Mouse (Mus musculus) hindbrain, embryonic 13.5 days (tissue): ENCODE results near the gene Asic5. TPM values are rescaled to one million over a fixed set of nuclear protein-coding genes. Genes with fewer than 3 reads are reported as not detected.

Source experiments
- ATAC-seq: fragments of 200-750 bp; cut with Nextera tagmentation; 2 replicates; pipeline ENCODE4 v1.8.0; 2017; ENCODE audit warnings: moderate TSS enrichment; ENCODE audit not compliant: low FRiP score
- H3K27ac ChIP-seq: fragments of 300-500 bp; sonication (generic); 2 replicates; pipeline ENCODE4 v1.5.1; 2015; ENCODE audit warnings: inconsistent platforms, mild to moderate bottlenecking, moderate library complexity
- H3K27me3 ChIP-seq: fragments of 300-500 bp; sonication (generic); 2 replicates; pipeline ENCODE4 v1.6.1; 2015; ENCODE audit warnings: mild to moderate bottlenecking, inconsistent platforms
- H3K36me3 ChIP-seq: fragments of 300-500 bp; sonication (generic); 2 replicates; pipeline ENCODE4 v1.6.1; 2015; ENCODE audit warnings: mild to moderate bottlenecking, inconsistent platforms
- H3K4me1 ChIP-seq: fragments of 300-500 bp; sonication (generic); replicated peaks from 2 replicates; pipeline ENCODE4 v1.6.1; 2015; ENCODE audit warnings: inconsistent platforms
- H3K4me2 ChIP-seq: fragments of 300-500 bp; sonication (generic); 2 replicates; pipeline ENCODE4 v1.6.1; 2015; ENCODE audit warnings: inconsistent platforms, mild to moderate bottlenecking, moderate library complexity
- H3K4me3 ChIP-seq: fragments of 300-500 bp; sonication (generic); 2 replicates; pipeline ENCODE4 v1.5.1; 2015; ENCODE audit warnings: mild to moderate bottlenecking, inconsistent platforms
- H3K9ac ChIP-seq: fragments of 300-500 bp; sonication (generic); 2 replicates; pipeline ENCODE4 v1.6.1; 2015; ENCODE audit warnings: mild to moderate bottlenecking, inconsistent platforms
- H3K9me3 ChIP-seq: fragments of 300-500 bp; sonication (generic); 2 replicates; pipeline ENCODE4 v1.6.1; 2016; ENCODE audit warnings: inconsistent platforms
- WGBS: fragments of 180-500 bp; shearing (Covaris S2); methylation state at CpG from one replicate; pipeline ENCODE4 v1.1.7; 2015; 5-methylcytosine and 5-hydroxymethylcytosine counted together
- polyA plus RNA-seq: library from polyadenylated mRNA; unstranded; fragments of >200 nt; fragmentation: Nextera tagmentation; extraction: Ambion mirVana; gene quantifications from 2 replicates; pipeline ENCODE4 v1.2.1, GENCODE M21; 2015

The Asic5 gene
- polyA plus RNA-seq, 1 experiment from 2014 or later = not detected

DNA sequence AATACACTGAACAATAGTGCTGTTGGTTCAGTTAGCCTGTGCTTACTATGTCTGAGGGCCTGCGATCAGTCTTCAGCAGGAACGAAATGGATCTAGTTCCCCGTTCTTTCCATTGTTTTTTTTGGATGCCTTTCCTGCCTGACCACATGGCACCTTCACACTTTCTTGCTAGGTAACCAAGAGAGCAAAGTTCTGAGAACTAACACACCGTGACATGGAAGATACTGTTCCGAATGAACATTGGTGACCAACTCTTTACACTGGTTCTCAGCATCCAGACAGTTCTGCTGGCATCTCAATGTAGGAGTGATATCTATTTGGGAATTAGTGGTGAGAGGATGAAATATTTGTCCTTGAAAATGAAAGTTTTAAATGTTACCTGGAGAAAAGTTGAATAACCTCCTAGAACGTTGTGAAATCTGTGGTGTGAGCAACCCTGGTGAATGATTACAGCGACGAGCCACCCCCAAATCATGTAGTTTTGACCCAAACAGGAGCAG, 40.4 kb downstream of the Asic5 start:
- 92% methylated on average over 8 of the region's 8 CpGs for WGBS
- no peaks in the 10 kb centered on the region for H3K4me1 ChIP-seq
- no peak overlapping the region for H3K4me3 ChIP-seq
- no peak overlapping the region for H3K4me2 ChIP-seq
- no peak overlapping the region for H3K27ac ChIP-seq
- H3K9me3 ChIP-seq = no peaks in the 10 kb centered on the region
- H3K9ac ChIP-seq = no peak overlapping the region
- H3K27me3 ChIP-seq = no peaks in the 10 kb centered on the region
- ATAC-seq = no peak
- H3K36me3 ChIP-seq = no peaks in the 10 kb centered on the region

DNA sequence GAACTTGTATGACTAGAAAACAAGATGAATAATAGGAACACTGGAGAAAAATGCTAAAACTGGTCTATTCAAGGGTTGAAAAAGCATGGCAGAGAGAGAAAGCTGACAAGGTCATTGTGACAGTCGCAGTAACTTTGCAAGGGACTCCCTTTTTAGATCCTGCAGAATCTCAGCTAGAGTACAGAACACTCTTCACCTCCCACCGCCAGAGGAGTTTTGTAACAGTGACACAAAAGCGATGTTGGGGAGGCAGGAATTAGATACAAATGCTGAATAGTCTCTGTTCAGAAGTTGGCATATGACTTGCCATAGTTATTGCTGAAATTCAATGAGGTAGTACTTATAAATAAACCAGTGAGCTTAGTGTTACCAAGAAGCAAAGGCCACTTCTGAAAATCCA, 41.0 kb downstream of the Asic5 start:
- no peak overlapping the region for H3K27ac ChIP-seq
- 84% methylated on average over 3 of the region's 3 CpGs for WGBS
- no peak overlapping the region for H3K9ac ChIP-seq
- H3K4me1 ChIP-seq = no peaks in the 10 kb centered on the region
- H3K27me3 ChIP-seq = no peaks in the 10 kb centered on the region
- ATAC-seq = no peak
- no peaks in the 10 kb centered on the region for H3K9me3 ChIP-seq
- H3K4me2 ChIP-seq = no peak overlapping the region
- H3K4me3 ChIP-seq = no peak overlapping the region
- H3K36me3 ChIP-seq = no peaks in the 10 kb centered on the region

DNA sequence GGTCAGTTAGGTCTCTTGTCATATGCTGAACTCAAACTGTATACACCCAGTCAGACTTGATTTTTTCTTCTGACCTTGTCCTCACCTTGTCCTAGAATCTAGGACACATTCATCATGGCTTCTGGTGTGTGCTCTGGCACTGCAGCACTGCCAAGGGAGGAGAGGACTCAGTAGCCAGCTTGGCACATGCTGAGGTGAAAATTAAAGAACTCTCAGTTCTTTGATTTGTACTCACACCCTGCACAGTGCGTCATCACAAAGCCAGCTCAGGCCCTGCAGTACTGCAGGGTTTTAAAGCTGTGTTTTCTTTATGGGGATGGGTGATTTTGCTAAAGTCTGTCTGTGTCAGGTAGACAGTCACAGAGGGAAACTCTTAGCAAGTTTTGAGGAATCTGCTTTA, 45.2 kb downstream of the Asic5 start:
- no peaks in the 10 kb centered on the region for H3K27me3 ChIP-seq
- H3K4me2 ChIP-seq = no peak overlapping the region
- no peaks in the 10 kb centered on the region for H3K9me3 ChIP-seq
- no peaks in the 10 kb centered on the region for H3K4me1 ChIP-seq
- H3K4me3 ChIP-seq = no peak overlapping the region
- no peak overlapping the region for H3K9ac ChIP-seq
- H3K27ac ChIP-seq = no peak overlapping the region
- no peaks in the 10 kb centered on the region for H3K36me3 ChIP-seq
- 75% methylated on average over 1 of the region's 1 CpGs for WGBS
- no peak for ATAC-seq

DNA sequence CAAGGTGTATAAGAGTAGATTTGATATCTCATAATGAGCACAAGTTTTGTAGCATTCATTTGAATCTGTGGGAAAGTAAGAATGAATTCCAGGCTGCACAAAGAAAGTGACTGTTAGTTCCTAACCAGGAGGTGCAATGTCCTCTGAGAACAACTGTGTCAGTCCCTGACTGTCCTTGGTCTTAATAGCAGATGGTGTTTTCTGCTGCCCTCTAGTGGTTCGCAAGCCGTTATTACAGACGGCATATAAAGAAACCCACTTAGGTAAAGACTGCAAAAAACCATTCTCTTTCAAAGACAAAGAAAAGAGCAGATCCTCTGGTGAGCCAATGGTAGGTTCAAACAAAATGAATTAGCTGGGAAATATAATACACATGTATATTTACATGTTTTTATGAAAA, 47.1 kb downstream of the Asic5 start:
- Histone ChIP-seq H3K27ac (no peak overlapping the region), H3K4me3 (no peak overlapping the region), H3K9me3 (no peaks in the 10 kb centered on the region), H3K9ac (no peak overlapping the region), H3K4me1 (no peaks in the 10 kb centered on the region), H3K36me3 (peaks cover 6% of the 10 kb centered on the region), H3K27me3 (no peaks in the 10 kb centered on the region), H3K4me2 (no peak overlapping the region)
- ATAC-seq = peak; percentile 68
- under 1% methylated on average over 3 of the region's 3 CpGs for WGBS

GRCm38 (mm10) chr3:82030008-82030748, 48.1 kb downstream of the Asic5 start:
- ATAC-seq = no peak
- Histone ChIP-seq H3K4me2 (no peak overlapping the region), H3K27ac (no peak overlapping the region), H3K36me3 (peaks cover 11% of the 10 kb centered on the region), H3K27me3 (no peaks in the 10 kb centered on the region), H3K9me3 (no peaks in the 10 kb centered on the region), H3K9ac (no peak overlapping the region), H3K4me3 (no peak overlapping the region), H3K4me1 (no peaks in the 10 kb centered on the region)
- 84% methylated on average over 1 of the region's 1 CpGs for WGBS

DNA sequence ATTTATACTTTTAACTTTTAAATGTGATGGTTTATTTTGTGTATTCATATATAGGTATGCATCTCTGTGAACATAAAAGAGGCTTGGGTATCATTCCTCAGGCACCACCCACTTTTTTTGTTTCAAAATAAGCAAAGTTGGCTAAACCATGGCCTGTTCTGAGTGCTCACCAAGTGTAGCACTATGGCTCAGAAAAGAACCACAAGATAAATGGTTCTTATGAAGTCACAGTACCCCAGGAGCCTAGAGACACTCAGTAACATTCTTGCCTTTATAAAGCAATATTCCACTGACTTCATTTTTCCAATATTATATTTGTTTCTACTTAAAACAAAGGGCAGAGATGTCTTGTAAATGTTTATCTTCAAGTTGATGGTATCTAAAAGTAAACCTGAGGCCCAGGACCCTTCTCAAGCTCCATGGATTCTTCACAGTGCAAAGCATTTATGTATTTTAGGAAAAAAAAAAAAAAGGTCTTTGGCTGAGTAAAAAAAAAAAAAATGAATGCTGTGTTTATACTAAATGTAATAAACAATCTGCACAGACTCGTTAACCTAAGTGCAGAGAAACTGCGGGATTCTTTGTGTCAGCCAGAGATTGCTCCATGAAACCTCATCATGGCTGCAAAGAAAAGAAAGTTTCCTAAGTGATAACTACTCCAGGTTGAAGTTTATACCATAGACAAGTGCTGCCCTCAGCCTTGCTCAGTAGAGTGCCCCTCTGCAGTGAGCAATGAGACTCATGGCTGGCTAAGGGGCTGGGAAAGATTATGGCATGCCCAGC, 54.4 kb downstream of the Asic5 start:
- no peak overlapping the region for H3K4me2 ChIP-seq
- H3K36me3 ChIP-seq = peaks cover 41% of the 10 kb centered on the region
- ATAC-seq = no peak
- no peaks in the 10 kb centered on the region for H3K9me3 ChIP-seq
- H3K4me3 ChIP-seq = no peak overlapping the region
- H3K4me1 ChIP-seq = no peaks in the 10 kb centered on the region
- no peak overlapping the region for H3K9ac ChIP-seq
- H3K27me3 ChIP-seq = no peaks in the 10 kb centered on the region
- WGBS = 95% methylated on average over 2 of the region's 2 CpGs
- no peak overlapping the region for H3K27ac ChIP-seq

GRCm38 (mm10) chr3:82043676-82044075, 61.6 kb downstream of the Asic5 start:
- no peak overlapping the region for H3K27ac ChIP-seq
- no peak for ATAC-seq
- no peaks in the 10 kb centered on the region for H3K27me3 ChIP-seq
- peaks cover 19% of the 10 kb centered on the region for H3K36me3 ChIP-seq
- H3K4me1 ChIP-seq = no peaks in the 10 kb centered on the region
- H3K4me2 ChIP-seq = no peak overlapping the region
- WGBS = 86% methylated on average over 6 of the region's 6 CpGs
- H3K4me3 ChIP-seq = no peak overlapping the region
- H3K9ac ChIP-seq = no peak overlapping the region
- H3K9me3 ChIP-seq = no peaks in the 10 kb centered on the region

DNA sequence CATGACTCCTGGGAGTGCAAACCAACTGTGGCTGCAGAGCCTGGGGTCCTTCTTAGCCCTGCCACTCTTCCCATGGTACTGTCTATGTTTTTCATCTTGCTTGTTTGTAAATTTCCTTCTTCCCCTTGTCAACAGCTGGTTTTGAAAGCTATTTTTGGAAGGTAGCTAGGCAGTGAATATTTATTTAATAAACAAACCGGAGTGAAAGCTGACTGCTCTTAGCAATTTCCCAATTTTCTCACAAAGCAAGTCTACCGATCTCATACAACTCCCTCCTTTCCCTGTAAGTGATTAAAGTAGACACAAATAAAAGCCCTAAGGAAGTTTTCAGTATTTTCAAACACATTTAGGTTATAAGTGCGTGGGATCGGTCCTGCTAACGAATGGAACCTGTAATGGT, 62.8 kb downstream of the Asic5 start:
- H3K9me3 ChIP-seq = no peaks in the 10 kb centered on the region
- no peak overlapping the region for H3K9ac ChIP-seq
- no peak overlapping the region for H3K27ac ChIP-seq
- H3K27me3 ChIP-seq = no peaks in the 10 kb centered on the region
- H3K36me3 ChIP-seq = peaks cover 9% of the 10 kb centered on the region
- H3K4me3 ChIP-seq = no peak overlapping the region
- no peak for ATAC-seq
- no peak overlapping the region for H3K4me2 ChIP-seq
- no peaks in the 10 kb centered on the region for H3K4me1 ChIP-seq
- WGBS = 88% methylated on average over 5 of the region's 5 CpGs

GRCm38 (mm10) chr3:82046087-82046486, 64.0 kb downstream of the Asic5 start:
- WGBS = 91% methylated on average over 8 of the region's 8 CpGs
- no peak for ATAC-seq
- H3K9ac ChIP-seq = no peak overlapping the region
- no peak overlapping the region for H3K4me3 ChIP-seq
- H3K9me3 ChIP-seq = no peaks in the 10 kb centered on the region
- peaks cover 6% of the 10 kb centered on the region; the same call in 1 of the 2 replicates for H3K36me3 ChIP-seq
- no peaks in the 10 kb centered on the region for H3K4me1 ChIP-seq
- H3K4me2 ChIP-seq = no peak overlapping the region
- no peak overlapping the region for H3K27ac ChIP-seq
- no peaks in the 10 kb centered on the region for H3K27me3 ChIP-seq

DNA sequence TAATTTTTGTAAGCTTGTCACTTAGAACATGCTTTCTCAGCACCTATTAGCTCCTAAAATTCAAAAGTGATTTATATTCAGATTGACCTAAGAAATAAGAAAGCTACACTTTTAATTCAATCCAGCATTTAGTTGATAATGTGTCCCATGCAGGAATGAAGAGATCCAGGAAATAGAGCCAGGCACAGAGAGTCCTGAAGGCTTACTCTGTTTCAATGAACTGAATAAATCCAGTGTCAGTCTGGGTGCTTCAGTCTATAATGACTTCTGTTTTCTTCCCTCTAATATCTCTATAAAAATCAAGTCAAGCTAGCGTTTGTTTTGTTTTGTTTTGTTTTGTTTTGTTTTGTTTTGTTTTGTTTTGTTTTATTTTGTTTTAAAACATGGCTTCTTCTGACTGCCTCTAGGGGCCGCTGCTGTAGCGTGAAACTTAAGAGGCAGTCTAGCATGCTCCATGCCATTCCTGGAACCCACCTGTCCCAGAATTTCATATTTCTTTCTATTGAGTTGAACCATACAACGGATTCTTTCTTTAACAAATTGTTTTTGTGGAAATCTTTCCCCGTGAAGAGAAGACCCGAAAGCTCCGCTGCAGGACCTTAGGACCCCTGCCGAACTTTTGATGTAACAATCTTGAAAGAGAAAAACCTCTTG, 65.1 kb downstream of the Asic5 start:
- no peak overlapping the region for H3K4me2 ChIP-seq
- 38% methylated on average over 8 of the region's 8 CpGs for WGBS
- H3K27ac ChIP-seq = no peak overlapping the region
- 0 out of 2 replicates have a peak, but pooled peaks cover 4% of the 10 kb centered on the region for H3K4me1 ChIP-seq
- ATAC-seq = peak; percentile 75
- H3K27me3 ChIP-seq = no peaks in the 10 kb centered on the region
- no peak overlapping the region for H3K4me3 ChIP-seq
- no peak overlapping the region for H3K9ac ChIP-seq
- H3K9me3 ChIP-seq = no peaks in the 10 kb centered on the region
- peaks cover 6% of the 10 kb centered on the region; the same call in 1 of the 2 replicates for H3K36me3 ChIP-seq

DNA sequence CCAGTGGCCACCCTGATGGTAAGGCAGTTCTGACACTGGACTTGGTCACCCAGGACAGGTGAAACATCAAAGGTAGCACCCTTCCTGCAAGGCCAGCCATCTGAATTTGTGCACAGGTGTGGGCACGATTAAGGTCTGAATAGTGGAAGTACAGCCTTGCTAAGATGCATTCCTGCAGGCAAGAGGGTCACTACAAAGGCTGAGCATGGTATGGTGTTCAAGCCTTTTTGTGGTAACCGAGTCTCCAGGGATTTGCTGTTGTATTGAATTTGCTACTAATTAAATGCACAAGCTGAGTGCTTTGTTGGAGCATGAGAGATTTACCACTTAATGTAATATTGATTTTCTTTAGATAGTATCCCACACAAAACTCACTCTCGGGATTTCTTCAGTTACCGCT, 66.0 kb downstream of the Asic5 start:
- 61% methylated on average over 4 of the region's 4 CpGs for WGBS
- H3K4me3 ChIP-seq = no peak overlapping the region
- 0 out of 2 replicates have a peak, but pooled peaks cover 7% of the 10 kb centered on the region for H3K4me1 ChIP-seq
- H3K36me3 ChIP-seq = peaks cover 6% of the 10 kb centered on the region; the same call in 1 of the 2 replicates
- H3K4me2 ChIP-seq = no peak overlapping the region
- no peak overlapping the region for H3K27ac ChIP-seq
- no peak overlapping the region for H3K9ac ChIP-seq
- H3K27me3 ChIP-seq = no peaks in the 10 kb centered on the region
- ATAC-seq = peak; percentile 67
- H3K9me3 ChIP-seq = no peaks in the 10 kb centered on the region

GRCm38 (mm10) chr3:82048681-82049080, 66.6 kb downstream of the Asic5 start:
- Histone ChIP-seq H3K27me3 (no peaks in the 10 kb centered on the region), H3K4me3 (no peak overlapping the region), H3K9me3 (no peaks in the 10 kb centered on the region), H3K27ac (no peak overlapping the region), H3K9ac (no peak overlapping the region), H3K4me2 (peak overlapping the region; percentile 16; the same call in 1 of the 2 replicates), H3K4me1 (0 out of 2 replicates have a peak, but pooled peaks cover 7% of the 10 kb centered on the region), H3K36me3 (peaks cover 6% of the 10 kb centered on the region; the same call in 1 of the 2 replicates)
- ATAC-seq = no peak
- 58% methylated on average over 7 of the region's 7 CpGs for WGBS
